Mouse (Mus musculus) heart, embryonic 15.5 days (tissue): ENCODE results near the gene Gm21149. TPM values are rescaled to one million over a fixed set of nuclear protein-coding genes. Genes with fewer than 3 reads are reported as not detected.
"Not testable (repeated sequence)": the region's sequence is repeated elsewhere in the genome, so short reads cannot be mapped to it uniquely, and the experiment has no call there.

Source experiments
- ATAC-seq: fragments of 200-750 bp; cut with Nextera tagmentation; replicated peaks from 2 replicates; pipeline ENCODE4 v1.8.0; 2017; ENCODE audit warnings: low read depth, moderate TSS enrichment; ENCODE audit not compliant: insufficient number of reproducible peaks, insufficient read depth, low FRiP score
- H3K27ac ChIP-seq: fragments of 300-500 bp; sonication (generic); 2 replicates; pipeline ENCODE4 v1.5.1; 2015; ENCODE audit warnings: mild to moderate bottlenecking, inconsistent platforms
- H3K27me3 ChIP-seq: fragments of 300-500 bp; sonication (generic); 2 replicates; pipeline ENCODE4 v1.6.1; 2015; ENCODE audit warnings: inconsistent platforms
- H3K36me3 ChIP-seq: fragments of 300-500 bp; sonication (generic); 2 replicates; pipeline ENCODE4 v1.6.1; 2015; ENCODE audit warnings: mild to moderate bottlenecking, inconsistent platforms
- H3K4me1 ChIP-seq: fragments of 300-500 bp; sonication (generic); replicated peaks from 2 replicates; pipeline ENCODE4 v1.6.1; 2015; ENCODE audit warnings: inconsistent platforms
- H3K4me2 ChIP-seq: fragments of 300-500 bp; sonication (generic); 2 replicates; pipeline ENCODE4 v1.6.1; 2015; ENCODE audit warnings: inconsistent platforms, mild to moderate bottlenecking, moderate library complexity
- H3K4me3 ChIP-seq: fragments of 300-500 bp; sonication (generic); 2 replicates; pipeline ENCODE4 v1.5.1; 2015; ENCODE audit warnings: mild to moderate bottlenecking, inconsistent platforms
- H3K9ac ChIP-seq: fragments of 300-500 bp; sonication (generic); 2 replicates; pipeline ENCODE4 v1.6.1; 2015; ENCODE audit warnings: mild to moderate bottlenecking, inconsistent platforms
- H3K9me3 ChIP-seq: fragments of 300-500 bp; sonication (generic); replicated peaks from 2 replicates; pipeline ENCODE4 v1.6.1; 2016; ENCODE audit warnings: inconsistent platforms
- WGBS: fragments of 180-500 bp; shearing (Covaris S2); methylation state at CpG from one replicate; pipeline ENCODE4 v1.1.7; 2015; ENCODE audit warnings: mixed read lengths; 5-methylcytosine and 5-hydroxymethylcytosine counted together
- polyA plus RNA-seq: library from polyadenylated mRNA; unstranded; fragments of >200 nt; fragmentation: Nextera tagmentation; extraction: Ambion mirVana; gene quantifications from 2 replicates; pipeline ENCODE4 v1.2.1, GENCODE M21; 2015

Gene Gm21149
- polyA plus RNA-seq = 0.15 and 0.21 TPM in 2 replicates

DNA sequence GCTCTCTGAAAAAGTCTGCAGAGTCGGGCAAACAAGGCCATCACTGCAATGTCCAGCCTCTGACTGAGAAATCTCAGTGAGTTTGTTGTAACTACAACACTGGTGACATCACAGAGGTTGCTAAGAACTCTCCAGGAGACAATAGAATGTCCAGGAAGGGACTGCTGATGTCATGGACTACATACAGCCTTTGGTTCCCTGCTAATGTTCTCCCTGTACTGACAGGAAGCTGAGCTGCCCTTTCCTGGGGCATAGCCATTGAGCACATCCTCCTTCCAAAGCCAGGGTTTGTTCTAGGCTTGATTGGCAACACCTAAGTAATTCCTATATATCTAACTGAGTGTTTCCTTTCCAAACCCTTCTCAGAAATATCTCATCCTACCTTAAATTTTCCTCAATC lies at the start of gene Gm21149:
Gm21149 (minus strand) TSS at position 101 of the 400 bp plus-strand sequence.
- not testable (repeated sequence) for H3K4me1 ChIP-seq, H3K4me3 ChIP-seq, H3K27ac ChIP-seq, H3K9me3 ChIP-seq, H3K27me3 ChIP-seq, H3K4me2 ChIP-seq, ATAC-seq, H3K36me3 ChIP-seq, H3K9ac ChIP-seq
- 57% methylated on average over 1 of the region's 1 CpGs for WGBS

DNA sequence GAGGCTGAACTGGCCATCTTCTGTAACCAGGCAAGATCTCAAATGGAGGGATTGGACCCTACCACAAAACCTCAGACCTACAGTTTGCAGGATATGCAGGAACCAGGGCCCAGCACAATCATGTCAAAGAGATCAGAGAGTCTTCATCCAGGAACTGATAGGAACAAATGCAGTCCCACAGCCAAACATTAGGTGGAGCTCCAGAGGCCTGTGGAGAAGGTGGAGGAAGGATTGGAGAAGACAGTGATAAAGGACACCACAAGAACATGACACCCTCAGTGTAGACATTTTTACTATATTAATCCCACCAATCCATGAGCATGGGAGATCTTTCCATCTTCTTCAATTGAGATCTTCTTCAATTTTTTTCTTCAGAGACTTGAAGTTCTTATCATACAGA lies 46.1 kb upstream of the Gm21149 start:
- H3K36me3 ChIP-seq, ATAC-seq, H3K9ac ChIP-seq, H3K4me2 ChIP-seq, H3K4me3 ChIP-seq, H3K27me3 ChIP-seq, H3K4me1 ChIP-seq, H3K9me3 ChIP-seq, H3K27ac ChIP-seq: not testable (repeated sequence)

DNA sequence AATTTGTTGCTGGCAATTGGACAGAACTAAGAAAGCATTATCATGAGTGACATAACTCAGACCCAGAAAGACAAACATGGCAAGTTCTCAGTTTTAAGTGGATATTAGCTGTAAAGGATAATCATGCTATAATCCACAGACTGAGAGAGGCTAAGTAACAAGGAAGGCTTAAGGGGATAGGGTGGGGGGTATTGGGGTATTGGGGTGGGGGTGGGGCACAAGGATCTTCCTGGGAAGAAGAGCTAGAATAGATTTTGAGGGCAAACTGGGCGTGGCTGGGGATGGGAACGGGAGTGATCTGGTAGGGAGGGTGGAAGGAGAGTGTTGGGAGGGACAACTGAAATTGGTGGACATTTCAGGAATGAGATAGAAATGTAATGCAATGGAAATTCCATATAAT lies 45.7 kb upstream of the Gm21149 start:
- not testable (repeated sequence) for H3K4me1 ChIP-seq, H3K4me3 ChIP-seq, H3K4me2 ChIP-seq, H3K9me3 ChIP-seq, ATAC-seq, H3K27ac ChIP-seq, H3K36me3 ChIP-seq, H3K27me3 ChIP-seq, H3K9ac ChIP-seq
- WGBS = 27% methylated on average over 2 of the region's 2 CpGs

DNA sequence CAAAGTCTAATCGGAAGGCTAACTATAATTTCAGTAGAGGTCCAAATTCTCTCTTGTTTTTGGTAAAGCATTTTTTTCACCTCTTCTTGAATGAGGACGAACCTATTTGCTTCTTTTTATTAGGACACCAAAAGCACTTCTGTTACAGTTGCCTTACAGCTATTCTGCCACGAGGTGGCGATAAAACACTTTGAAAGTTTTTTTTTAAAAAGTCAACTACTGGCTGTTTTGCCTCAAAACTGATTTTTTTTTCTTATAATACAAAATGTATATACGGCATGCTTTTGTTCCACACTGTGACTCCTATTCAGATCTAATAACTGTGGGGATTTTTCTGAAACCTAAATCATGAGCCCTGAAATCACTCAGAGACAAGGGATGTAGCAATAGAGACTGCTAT lies 44.1 kb upstream of the Gm21149 start:
- H3K27me3 ChIP-seq, ATAC-seq: not testable (repeated sequence)

DNA sequence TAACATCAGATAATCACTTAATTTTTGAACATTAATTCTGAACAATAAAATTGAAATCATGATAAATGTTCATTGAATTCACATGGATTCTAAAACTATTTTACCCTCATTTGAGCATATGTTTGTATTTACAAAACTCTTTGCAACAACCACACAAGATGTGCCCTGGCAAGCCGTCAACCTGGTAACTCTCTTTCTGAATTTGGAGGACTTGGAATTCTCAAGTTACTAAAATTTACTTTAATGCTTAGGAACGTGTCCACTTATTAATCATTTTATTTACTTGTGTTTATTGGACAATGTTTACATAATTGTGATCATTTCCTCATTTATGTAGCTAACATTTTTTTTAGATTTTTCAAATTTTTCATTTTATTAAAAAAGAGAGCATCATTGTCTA lies 40.8 kb upstream of the Gm21149 start:
- not testable (repeated sequence) for H3K27ac ChIP-seq, H3K9me3 ChIP-seq, ATAC-seq, H3K4me3 ChIP-seq, H3K4me2 ChIP-seq, H3K4me1 ChIP-seq, H3K27me3 ChIP-seq, H3K9ac ChIP-seq, H3K36me3 ChIP-seq
- WGBS = 60% methylated on average over 2 of the region's 2 CpGs

More for the DNA sequence above, 44.1 kb upstream of the Gm21149 start:
- not testable (repeated sequence) for H3K4me1 ChIP-seq, H3K27ac ChIP-seq, H3K9me3 ChIP-seq, H3K36me3 ChIP-seq, H3K4me2 ChIP-seq, H3K4me3 ChIP-seq, H3K9ac ChIP-seq
- WGBS = 10% methylated on average over 5 of the region's 5 CpGs

DNA sequence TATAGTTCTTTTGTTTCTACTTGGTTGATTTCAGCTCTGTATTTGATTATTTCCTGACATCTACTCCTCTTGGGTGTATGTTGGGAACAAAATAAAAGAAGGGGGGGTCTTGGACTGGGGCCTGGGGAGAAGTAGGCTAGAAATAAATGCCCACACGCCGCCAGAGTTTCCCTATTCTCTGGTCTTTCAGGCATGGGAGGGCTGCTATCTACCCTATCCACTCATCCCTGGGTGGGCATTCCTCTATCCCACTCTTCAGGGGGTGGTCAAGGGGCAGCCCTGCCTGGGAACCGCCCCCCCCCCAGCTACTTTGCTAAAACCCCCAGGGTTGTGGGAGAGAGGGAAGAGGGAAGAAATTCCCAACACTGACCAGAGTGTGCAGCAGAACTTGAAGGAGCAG lies 35.9 kb upstream of the Gm21149 start:
- H3K27ac ChIP-seq, H3K27me3 ChIP-seq, H3K36me3 ChIP-seq, H3K4me3 ChIP-seq, H3K9ac ChIP-seq, H3K4me2 ChIP-seq, H3K9me3 ChIP-seq, H3K4me1 ChIP-seq: not testable (repeated sequence)
- WGBS = 51% methylated on average over 3 of the region's 3 CpGs
- ATAC-seq = peak; percentile 51; the same call in 1 of the 2 replicates

DNA sequence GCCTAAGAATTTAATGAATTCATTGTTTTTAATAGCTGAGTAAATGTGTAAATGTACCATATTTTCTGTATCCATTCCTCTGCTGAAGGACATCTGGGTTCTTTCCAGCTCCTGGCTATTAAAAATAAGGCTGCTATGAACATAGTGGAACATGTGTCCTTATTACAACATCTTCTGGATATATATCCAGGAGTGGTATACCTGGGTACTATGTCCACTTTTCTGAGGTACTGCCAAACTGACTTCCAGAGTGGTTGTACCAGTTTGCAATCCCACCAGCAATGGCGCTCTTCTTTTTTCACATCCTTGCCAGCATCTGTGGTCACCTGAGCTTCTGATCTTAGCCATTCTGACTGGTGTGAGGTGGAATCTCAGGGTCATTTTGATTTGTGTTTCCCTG lies 33.6 kb upstream of the Gm21149 start:
- not testable (repeated sequence) for H3K9ac ChIP-seq, H3K27ac ChIP-seq, H3K4me2 ChIP-seq, H3K9me3 ChIP-seq, H3K36me3 ChIP-seq, H3K4me3 ChIP-seq, H3K4me1 ChIP-seq, H3K27me3 ChIP-seq, ATAC-seq
- 67% methylated on average over 1 of the region's 1 CpGs for WGBS

DNA sequence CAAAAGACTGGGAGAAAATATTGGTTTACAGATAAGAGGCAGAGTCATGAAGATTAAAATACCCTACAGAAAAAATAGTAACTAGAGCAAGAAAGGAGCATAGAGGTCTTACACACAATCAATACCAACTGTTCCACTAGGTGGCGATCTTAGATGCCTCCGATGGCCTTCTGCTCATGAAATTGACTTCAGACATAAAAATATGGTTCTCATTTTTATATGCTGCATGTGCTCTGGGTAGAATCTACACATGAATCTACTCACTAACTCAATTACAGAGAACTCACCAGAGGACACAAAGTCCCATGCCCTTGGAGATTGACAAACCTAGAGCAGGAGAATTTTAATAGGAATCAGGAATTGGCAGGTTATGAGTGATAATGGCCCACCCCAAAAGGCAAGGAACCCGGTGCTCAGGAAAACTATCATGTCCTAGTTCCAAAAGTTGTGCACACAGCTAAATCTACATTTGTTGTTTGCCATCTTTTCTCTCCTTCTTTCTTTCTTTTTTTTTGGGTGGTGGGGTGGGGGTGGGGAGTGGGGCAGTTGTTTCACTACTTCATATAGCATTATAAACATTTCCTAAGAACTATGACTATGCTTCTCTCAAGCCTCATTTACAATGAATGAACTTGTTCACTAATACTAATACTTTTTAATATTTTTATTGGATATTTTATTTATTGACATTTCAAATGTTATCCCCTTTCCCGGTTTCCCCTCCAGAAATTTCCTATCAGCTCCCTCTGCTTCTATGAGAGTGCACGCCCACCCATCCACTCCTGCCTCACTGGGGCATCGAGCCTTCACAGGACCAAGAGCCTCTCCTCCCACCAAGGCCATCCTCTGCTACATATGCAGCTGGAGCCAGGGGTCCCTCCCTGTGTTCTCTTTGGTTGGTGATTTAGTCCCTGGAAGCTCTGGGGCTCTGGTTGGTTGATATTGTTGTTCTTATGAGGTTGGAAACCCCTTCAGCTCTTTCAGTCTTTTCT lies 32.4 kb upstream of the Gm21149 start:
- not testable (repeated sequence) for H3K27me3 ChIP-seq, H3K4me2 ChIP-seq, H3K27ac ChIP-seq, ATAC-seq, H3K9me3 ChIP-seq, H3K4me3 ChIP-seq, H3K4me1 ChIP-seq, H3K9ac ChIP-seq, H3K36me3 ChIP-seq
- 59% methylated on average over 6 of the region's 6 CpGs for WGBS

DNA sequence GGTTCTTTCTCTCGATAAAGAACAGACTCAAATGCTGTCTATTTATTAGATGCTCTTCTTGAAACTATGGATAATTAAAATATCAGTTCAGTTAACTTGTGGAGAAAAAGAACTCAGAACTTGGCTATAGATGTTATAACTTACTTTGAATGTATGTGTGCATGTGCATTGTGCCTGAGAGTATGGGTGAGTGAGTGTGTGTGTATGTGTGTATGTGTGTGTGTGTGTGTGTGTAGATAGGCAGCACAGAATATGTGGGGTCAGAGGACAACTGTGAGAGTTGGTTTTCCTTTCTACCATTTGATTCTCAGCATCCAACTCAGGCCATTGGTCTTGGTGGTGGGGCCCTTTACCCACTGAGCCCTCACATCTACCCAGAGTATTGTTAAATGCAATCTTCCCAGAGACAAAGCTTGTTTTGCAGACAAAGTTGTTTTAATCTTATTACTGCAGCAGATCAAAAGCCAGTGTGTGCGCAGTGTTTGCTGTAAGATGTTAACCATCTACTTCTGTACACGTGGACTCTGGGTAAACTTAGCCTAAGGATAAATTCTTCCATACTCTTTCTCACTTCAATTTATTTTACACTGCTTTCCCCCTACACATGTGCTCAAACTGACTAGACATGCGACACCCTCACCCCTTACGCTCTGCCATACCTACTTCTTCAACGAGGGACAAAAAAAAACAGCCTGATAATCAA lies 31.6 kb upstream of the Gm21149 start:
- 55% methylated on average over 6 of the region's 6 CpGs for WGBS
- peak; percentile 74 for ATAC-seq
- H3K9ac ChIP-seq, H3K36me3 ChIP-seq, H3K27me3 ChIP-seq, H3K4me1 ChIP-seq, H3K27ac ChIP-seq, H3K4me3 ChIP-seq, H3K4me2 ChIP-seq, H3K9me3 ChIP-seq: not testable (repeated sequence)

DNA sequence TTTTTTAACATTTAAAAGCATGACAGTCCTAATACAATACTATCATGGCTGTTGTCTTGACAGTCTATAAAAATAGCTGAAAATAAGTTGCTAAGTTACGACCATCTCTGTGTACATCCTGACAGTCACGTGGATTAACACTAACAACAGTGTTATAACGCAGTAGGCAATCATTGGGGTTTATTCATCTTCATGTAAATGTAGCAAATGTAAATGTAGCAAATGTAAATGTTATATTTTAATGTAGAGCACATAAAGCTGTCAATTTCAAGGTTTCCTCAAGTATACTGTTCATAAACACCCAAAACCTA lies 30.9 kb upstream of the Gm21149 start:
- Histone ChIP-seq H3K4me1 (no peaks in the 10 kb centered on the region), H3K4me2 (no peak overlapping the region), H3K4me3 (no peak overlapping the region), H3K9ac (no peak overlapping the region), H3K36me3 (no peaks in the 10 kb centered on the region), H3K27me3 (no peaks in the 10 kb centered on the region), H3K27ac (no peak overlapping the region), H3K9me3 (peaks cover 9% of the 10 kb centered on the region; the same call in 1 of the 2 replicates)
- 66% methylated on average over 3 of the region's 3 CpGs for WGBS
- no peak; the same call in 1 of the 2 replicates for ATAC-seq

DNA sequence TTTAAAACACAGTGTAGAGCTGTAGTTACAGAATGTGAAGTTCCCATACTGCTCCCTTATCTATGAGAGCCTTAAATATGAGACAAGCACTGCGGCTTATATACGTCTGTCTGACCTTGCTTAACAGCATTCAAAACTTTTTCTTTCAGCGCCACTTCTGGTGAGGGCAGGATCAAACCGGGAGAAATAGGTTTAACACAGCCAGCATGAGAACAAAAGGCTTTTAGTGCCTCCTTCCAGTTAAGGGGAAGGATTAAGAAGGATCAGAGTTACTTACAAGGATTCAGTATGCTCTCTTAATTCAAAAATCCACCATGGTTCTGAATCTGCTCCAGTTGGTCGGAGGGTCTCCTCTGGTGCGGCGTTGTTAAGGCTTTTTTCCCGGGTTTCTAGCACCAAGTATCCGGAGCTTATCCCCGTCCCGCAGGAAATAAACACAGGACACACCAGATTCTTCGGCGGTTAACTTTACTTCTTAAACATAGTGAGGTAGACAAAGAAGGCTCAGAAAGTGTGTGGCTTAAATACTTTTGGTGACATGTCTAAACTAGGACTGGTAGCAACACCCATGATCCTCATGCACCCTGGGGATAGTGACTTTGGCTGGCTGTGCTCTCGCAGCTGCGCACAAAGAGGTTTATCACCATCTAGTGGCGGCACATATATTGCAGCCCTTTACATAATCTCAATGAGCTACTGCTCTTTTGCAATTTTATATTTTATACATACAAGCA lies 30.4 kb upstream of the Gm21149 start:
- no peaks in the 10 kb centered on the region for H3K36me3 ChIP-seq
- H3K27ac ChIP-seq = no peak overlapping the region
- no peak overlapping the region for H3K9ac ChIP-seq
- WGBS = 37% methylated on average over 16 of the region's 16 CpGs
- peaks cover 9% of the 10 kb centered on the region; the same call in 1 of the 2 replicates for H3K9me3 ChIP-seq
- ATAC-seq = no peak; the same call in 1 of the 2 replicates
- peak overlapping the region; percentile 35 for H3K4me2 ChIP-seq
- H3K4me3 ChIP-seq = peak overlapping the region; percentile 20
- H3K27me3 ChIP-seq = no peaks in the 10 kb centered on the region
- no peaks in the 10 kb centered on the region for H3K4me1 ChIP-seq
